In the genomic region with DNA sequence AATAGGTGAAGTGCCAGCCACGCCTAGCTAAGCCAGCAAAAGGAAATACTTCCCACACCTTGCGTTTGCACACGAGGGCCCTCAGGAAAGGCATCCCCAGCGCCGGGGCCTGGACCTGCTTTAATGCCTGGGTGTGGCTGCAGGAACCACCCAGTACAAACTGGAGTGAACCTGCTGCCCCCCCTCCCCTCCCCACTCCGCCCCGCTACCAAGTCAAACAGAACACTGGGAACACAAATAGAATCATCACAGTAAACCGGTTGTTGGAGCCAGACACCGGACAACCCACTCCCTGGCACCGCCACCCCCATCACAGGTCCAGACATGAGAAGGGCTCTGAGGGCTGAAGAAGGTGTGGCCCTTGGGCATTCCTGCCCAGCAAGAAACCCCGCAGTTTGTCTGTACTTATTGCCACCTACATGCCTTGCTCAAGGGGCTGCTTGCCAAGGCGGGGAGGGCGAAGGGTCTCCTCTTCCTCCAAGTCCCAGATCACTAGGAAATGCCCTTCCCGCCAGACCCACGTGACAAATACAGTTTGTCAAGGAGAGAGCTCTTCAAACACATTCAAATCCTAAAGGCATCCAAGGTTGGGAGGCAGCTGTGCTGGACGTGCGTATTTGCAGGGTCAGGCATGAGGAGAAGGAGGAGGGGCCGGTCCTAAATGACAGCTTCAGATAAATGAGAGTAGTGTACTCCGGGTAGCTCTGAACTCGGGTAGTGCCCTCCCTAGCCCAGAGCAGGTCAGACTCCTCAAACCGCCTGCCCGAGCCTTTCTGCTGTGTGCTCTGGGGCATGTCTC, we compare ENCODE assay signal across 7 mouse cellular contexts. TPM values are rescaled to one million over a fixed set of nuclear protein-coding genes. Genes with fewer than 3 reads are reported as not detected.
DNase-seq lines count a peak whose midpoint lies in the region; ATAC-seq and TF ChIP-seq lines count a peak whose summit lies in the region.

No protein-coding gene starts in this region.

- H3K4me3 ChIP-seq in ES-Bruce4 (ENCODE audit: low read depth, low read length) = peak overlapping the region; percentile 39
- H3K4me3 ChIP-seq in kidney, embryonic 14.5 days (ENCODE audit: low read length) = no peak overlapping the region
- H3K4me3 ChIP-seq in forebrain, embryonic 16.5 days (replicated peaks; ENCODE audit: low read length) = no peak overlapping the region

- H3K36me3 ChIP-seq in ES-Bruce4 (ENCODE audit: control insufficient read depth, insufficient read depth, low read length, poor library complexity, severe bottlenecking) = no peaks in the 10 kb centered on the region
- H3K36me3 ChIP-seq in kidney, embryonic 14.5 days (ENCODE audit: control insufficient read depth, insufficient read depth, low read length) = no peaks in the 10 kb centered on the region
- H3K36me3 ChIP-seq in forebrain, embryonic 16.5 days (ENCODE audit: control insufficient read depth, insufficient read depth) = no peaks in the 10 kb centered on the region

- ATAC-seq in kidney, embryonic 14.5 days (ENCODE audit: low FRiP score, low TSS enrichment) = no peak
- ATAC-seq in forebrain, embryonic 16.5 days = no peak

- TF ChIP-seq CTCF in ES-Bruce4 (IDR thresholded peaks at IDR 0.05; ENCODE audit: low read depth, low read length) = no peak

- no peak for TF ChIP-seq POLR2A in ES-Bruce4 (IDR thresholded peaks at IDR 0.05; ENCODE audit: insufficient read depth, low read length)

- H3K4me1 ChIP-seq in ES-Bruce4 (ENCODE audit: control insufficient read depth, insufficient read depth, low read length) = peaks cover 5% of the 10 kb centered on the region
- H3K4me1 ChIP-seq in kidney, embryonic 14.5 days (ENCODE audit: control insufficient read depth, insufficient read depth, low read length) = peaks cover 16% of the 10 kb centered on the region
- peaks cover 16% of the 10 kb centered on the region for H3K4me1 ChIP-seq in forebrain, embryonic 16.5 days (replicated peaks; ENCODE audit: control insufficient read depth, insufficient read depth, low read length)

- peak overlapping the region; percentile 34; the same call in 1 of the 2 replicates for H3K9ac ChIP-seq in ES-Bruce4 (ENCODE audit: low read depth, poor library complexity, severe bottlenecking)
- peak overlapping the region; percentile 40; the same call in 1 of the 2 replicates for H3K9ac ChIP-seq in kidney, embryonic 14.5 days (ENCODE audit: low read depth, low read length)
- H3K9ac ChIP-seq in forebrain, embryonic 16.5 days (replicated peaks; ENCODE audit: low read depth, low read length) = no peak overlapping the region

- no peaks in the 10 kb centered on the region for H3K9me3 ChIP-seq in ES-Bruce4 (replicated peaks; ENCODE audit: control insufficient read depth, insufficient read depth, low read length, poor library complexity, severe bottlenecking)
- H3K9me3 ChIP-seq in kidney, embryonic 14.5 days (ENCODE audit: control insufficient read depth, low read length) = no peaks in the 10 kb centered on the region
- no peaks in the 10 kb centered on the region for H3K9me3 ChIP-seq in forebrain, embryonic 16.5 days (ENCODE audit: control insufficient read depth, low read length)

- H3K27ac ChIP-seq in ES-Bruce4 (ENCODE audit: insufficient read depth, low read length) = peak overlapping the region; percentile 16; the same call in 1 of the 2 replicates
- no peak overlapping the region for H3K27ac ChIP-seq in kidney, embryonic 14.5 days (ENCODE audit: low read depth, low read length)
- H3K27ac ChIP-seq in forebrain, embryonic 16.5 days (ENCODE audit: low read length) = no peak overlapping the region

- H3K27me3 ChIP-seq in ES-Bruce4 (ENCODE audit: control insufficient read depth, insufficient read depth, low read length, poor library complexity, severe bottlenecking) = no peaks in the 10 kb centered on the region
- H3K27me3 ChIP-seq in kidney, embryonic 14.5 days (ENCODE audit: control insufficient read depth, insufficient read depth, low read length) = no peaks in the 10 kb centered on the region
- no peaks in the 10 kb centered on the region for H3K27me3 ChIP-seq in forebrain, embryonic 16.5 days (replicated peaks; ENCODE audit: control insufficient read depth, insufficient read depth, low read length)

- DNase-seq in adrenal gland, postnatal 36 days = peak; percentile 48 to 50
- DNase-seq in mesoderm, embryonic 11.5 days (ENCODE audit: low read depth, low spot score) = peak; percentile 66
- DNase-seq in gastrocnemius, adult 8-10 months (ENCODE audit: low spot score in 2 of 2) = no peak
- no peak for DNase-seq in B cell, adult 2 months

- H3K4me2 ChIP-seq in kidney, embryonic 14.5 days (replicated peaks; ENCODE audit: low read depth, low read length) = peak overlapping the region; percentile 19
- H3K4me2 ChIP-seq in forebrain, embryonic 16.5 days (ENCODE audit: low read length) = no peak overlapping the region

- peak; percentile 75 for TF ChIP-seq EP300 in ES-Bruce4 (IDR thresholded peaks at IDR 0.05; ENCODE audit: insufficient read depth, low read depth, low read length)

- WGBS in kidney, embryonic 14.5 days = 34% methylated on average over 22 of the region's 22 CpGs
- WGBS in forebrain, embryonic 16.5 days = 49% methylated on average over 22 of the region's 22 CpGs

RNA-seq across cellular contexts. Expression of gene Fos, which starts 21.8 kb away (rescaled TPM):
- polyA plus RNA-seq in ES-Bruce4 (2011; ENCODE audit: insufficient read depth, insufficient read length, low read depth, missing spikeins) = 4.8 and 7.3 TPM in 2 replicates
- total RNA-seq in adrenal gland, postnatal 36 days (2021) = 10 to 100 TPM in 1 of 2 experiments, 1 to 10 TPM in 1; 8.4 to 18.8 TPM
- 1.6 and 3.0 TPM in 2 replicates for polyA plus RNA-seq in kidney, embryonic 14.5 days (2014; fragmentation: Nextera tagmentation; extraction: Ambion mirVana)
- polyA plus RNA-seq in forebrain, embryonic 16.5 days (2015; fragmentation: Nextera tagmentation; extraction: Ambion mirVana) = 1.9 and 2.4 TPM in 2 replicates
- 10 to 100 TPM in 2 of 4 experiments, 1 to 10 TPM in 2; 5.6 to 26.9 (median 8.4) TPM for total RNA-seq in gastrocnemius, adult 8-10 months (2022)

Comparison
In these comparisons a context has a peak if more than half of its experiments do, and no peak if none do; other contexts are left out.
1. DNase-seq: peak in adrenal gland, postnatal 36 days (2 of 2) and mesoderm, embryonic 11.5 days (single experiment); none in gastrocnemius, adult 8-10 months (0 of 2) and B cell, adult 2 months (0 of 2).